Mouse (Mus musculus): ENCODE data around the gene Snx25. TPM values are rescaled to one million over a fixed set of nuclear protein-coding genes. Genes with fewer than 3 reads are reported as not detected.

Gene Snx25
- polyA plus RNA-seq, 1 experiment from 2014 or later, result 7.6 TPM

- H3K4me3 ChIP-seq (ENCODE audit: low read length), result no peak overlapping the region
- no peak for ATAC-seq
- H3K9me3 ChIP-seq (ENCODE audit: control insufficient read depth, low read length), result no peaks in the 10 kb centered on the region
- H3K27ac ChIP-seq (ENCODE audit: low read length), result no peak overlapping the region
- peaks cover 11% of the 10 kb centered on the region; the same call in 1 of the 2 replicates for H3K36me3 ChIP-seq (ENCODE audit: control insufficient read depth, insufficient read depth, low read length)
- H3K9ac ChIP-seq (ENCODE audit: low read depth, low read length), result no peak overlapping the region
- no peak overlapping the region for H3K4me2 ChIP-seq (ENCODE audit: low read depth, low read length)
- H3K4me1 ChIP-seq (ENCODE audit: control insufficient read depth, insufficient read depth, low read length), result peaks cover 3% of the 10 kb centered on the region; the same call in 1 of the 2 replicates
- no peaks in the 10 kb centered on the region for H3K27me3 ChIP-seq (replicated peaks; ENCODE audit: control insufficient read depth, insufficient read depth, low read length)
These were observed 44.3 kb downstream of the Snx25 start for GRCm38 (mm10) chr8:46107690-46108089.

DNA sequence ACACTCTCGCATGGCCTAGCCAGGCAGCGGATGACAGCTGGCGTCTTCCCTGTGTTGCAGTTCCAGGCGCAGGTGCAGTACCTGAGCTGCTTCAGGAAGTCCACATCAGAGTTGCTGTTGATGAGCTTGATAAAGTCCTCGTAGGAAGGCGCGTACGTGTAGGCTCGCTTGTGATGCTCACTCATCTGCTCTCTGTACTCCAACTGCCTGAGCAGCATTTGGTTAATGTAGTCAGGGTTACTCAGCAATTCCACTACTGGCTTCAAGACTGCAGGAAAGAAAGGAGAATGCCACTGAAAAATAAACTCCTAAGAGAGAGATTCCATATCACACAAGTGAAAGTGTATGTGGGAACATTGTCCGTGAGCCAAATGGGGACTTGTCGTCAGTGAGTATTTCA is 48.5 kb downstream of the Snx25 start:
- WGBS, result 93% methylated on average over 11 of the region's 11 CpGs
- ATAC-seq, result no peak
- no peak overlapping the region for H3K27ac ChIP-seq (ENCODE audit: low read length)
- H3K9me3 ChIP-seq (ENCODE audit: control insufficient read depth, low read length), result no peaks in the 10 kb centered on the region
- peaks cover 11% of the 10 kb centered on the region for H3K36me3 ChIP-seq (ENCODE audit: control insufficient read depth, insufficient read depth, low read length)
- H3K9ac ChIP-seq (ENCODE audit: low read depth, low read length), result no peak overlapping the region
- no peak overlapping the region for H3K4me2 ChIP-seq (ENCODE audit: low read depth, low read length)
- H3K27me3 ChIP-seq (replicated peaks; ENCODE audit: control insufficient read depth, insufficient read depth, low read length), result no peaks in the 10 kb centered on the region
- no peak overlapping the region for H3K4me3 ChIP-seq (ENCODE audit: low read length)
- H3K4me1 ChIP-seq (ENCODE audit: control insufficient read depth, insufficient read depth, low read length), result peaks cover 3% of the 10 kb centered on the region; the same call in 1 of the 2 replicates

DNA sequence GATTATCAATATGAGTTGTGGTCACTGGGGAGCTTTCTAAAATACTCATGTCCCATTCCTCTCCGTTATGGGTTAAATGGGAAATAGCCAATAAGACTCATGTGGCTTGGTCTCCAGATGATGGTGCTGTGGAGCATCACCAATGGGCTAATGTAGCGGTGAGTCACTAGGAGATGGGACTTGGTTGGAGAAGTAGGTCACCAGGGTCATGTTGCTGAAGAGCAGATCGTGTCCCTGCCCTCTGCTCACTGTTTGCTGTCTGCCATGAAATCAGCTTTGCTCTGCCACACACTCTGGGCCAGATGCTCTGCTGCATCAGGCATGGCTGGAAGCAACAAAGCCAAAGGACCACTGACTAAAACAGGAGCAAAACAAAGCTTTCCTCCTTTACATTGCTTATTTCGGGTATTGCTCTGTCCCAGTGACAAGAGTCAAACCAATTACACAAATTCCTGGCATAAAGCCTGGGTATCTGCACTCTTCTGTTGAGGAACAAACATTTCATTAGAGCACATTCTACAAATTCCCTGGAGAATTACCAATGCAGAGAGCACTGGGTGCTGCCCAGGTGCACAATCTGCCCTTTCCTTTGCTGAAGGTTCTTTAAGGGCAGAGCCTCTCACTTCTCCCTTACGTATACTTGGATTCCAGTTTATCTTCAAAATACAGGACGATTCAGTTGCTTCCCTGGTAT is 59.1 kb downstream of the Snx25 start:
- WGBS, result 78% methylated on average over 6 of the region's 6 CpGs
- Histone ChIP-seq H3K9me3 (ENCODE audit: control insufficient read depth, low read length) (no peaks in the 10 kb centered on the region), H3K4me2 (ENCODE audit: low read depth, low read length) (no peak overlapping the region), H3K9ac (ENCODE audit: low read depth, low read length) (no peak overlapping the region), H3K36me3 (ENCODE audit: control insufficient read depth, insufficient read depth, low read length) (no peaks in the 10 kb centered on the region; the same call in 1 of the 2 replicates), H3K4me1 (ENCODE audit: control insufficient read depth, insufficient read depth, low read length) (no peaks in the 10 kb centered on the region), H3K27me3 (replicated peaks; ENCODE audit: control insufficient read depth, insufficient read depth, low read length) (no peaks in the 10 kb centered on the region), H3K4me3 (ENCODE audit: low read length) (no peak overlapping the region), H3K27ac (ENCODE audit: low read length) (no peak overlapping the region)
- no peak for ATAC-seq

- Histone ChIP-seq H3K9ac (ENCODE audit: low read depth, low read length) (no peak overlapping the region), H3K36me3 (ENCODE audit: control insufficient read depth, insufficient read depth, low read length) (no peaks in the 10 kb centered on the region)
- 74% methylated on average over 5 of the region's 5 CpGs for WGBS
These were observed 68.8 kb downstream of the Snx25 start for GRCm38 (mm10) chr8:46083141-46083540.

DNA sequence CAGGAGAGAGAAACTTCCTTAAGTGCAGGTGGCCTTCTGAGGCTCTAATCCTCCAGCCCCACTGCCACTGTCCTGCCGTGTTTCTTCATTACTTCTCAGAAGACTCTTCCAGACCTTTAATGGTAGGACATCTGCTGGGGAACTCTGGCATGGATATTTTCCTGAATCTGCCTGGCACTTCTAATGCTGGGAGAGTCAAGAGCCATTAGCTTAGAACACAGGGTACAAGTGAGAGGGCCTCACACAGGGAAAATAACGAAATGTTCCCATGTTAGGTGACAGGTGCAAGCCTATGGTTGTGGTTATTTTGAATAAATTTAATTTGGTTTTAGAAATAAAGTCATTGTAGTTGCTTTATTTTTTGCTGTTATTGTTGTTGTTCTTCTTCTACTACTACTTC is 70.9 kb downstream of the Snx25 start:
- no peaks in the 10 kb centered on the region for H3K27me3 ChIP-seq (replicated peaks; ENCODE audit: control insufficient read depth, insufficient read depth, low read length)
- no peak overlapping the region for H3K27ac ChIP-seq (ENCODE audit: low read length)
- WGBS, result 71% methylated on average over 2 of the region's 2 CpGs
- H3K4me3 ChIP-seq (ENCODE audit: low read length), result no peak overlapping the region
- H3K9me3 ChIP-seq (ENCODE audit: control insufficient read depth, low read length), result no peaks in the 10 kb centered on the region
- H3K4me2 ChIP-seq (ENCODE audit: low read depth, low read length), result no peak overlapping the region
- no peaks in the 10 kb centered on the region for H3K4me1 ChIP-seq (ENCODE audit: control insufficient read depth, insufficient read depth, low read length)
- H3K9ac ChIP-seq (ENCODE audit: low read depth, low read length), result no peak overlapping the region
- no peaks in the 10 kb centered on the region for H3K36me3 ChIP-seq (ENCODE audit: control insufficient read depth, insufficient read depth, low read length)
- ATAC-seq, result no peak

More at GRCm38 (mm10) chr8:46083141-46083540, 68.8 kb downstream of the Snx25 start:
- Histone ChIP-seq H3K9me3 (ENCODE audit: control insufficient read depth, low read length) (no peaks in the 10 kb centered on the region), H3K4me2 (ENCODE audit: low read depth, low read length) (no peak overlapping the region), H3K4me3 (ENCODE audit: low read length) (no peak overlapping the region), H3K4me1 (ENCODE audit: control insufficient read depth, insufficient read depth, low read length) (no peaks in the 10 kb centered on the region), H3K27ac (ENCODE audit: low read length) (no peak overlapping the region), H3K27me3 (replicated peaks; ENCODE audit: control insufficient read depth, insufficient read depth, low read length) (no peaks in the 10 kb centered on the region)
- ATAC-seq, result no peak

DNA sequence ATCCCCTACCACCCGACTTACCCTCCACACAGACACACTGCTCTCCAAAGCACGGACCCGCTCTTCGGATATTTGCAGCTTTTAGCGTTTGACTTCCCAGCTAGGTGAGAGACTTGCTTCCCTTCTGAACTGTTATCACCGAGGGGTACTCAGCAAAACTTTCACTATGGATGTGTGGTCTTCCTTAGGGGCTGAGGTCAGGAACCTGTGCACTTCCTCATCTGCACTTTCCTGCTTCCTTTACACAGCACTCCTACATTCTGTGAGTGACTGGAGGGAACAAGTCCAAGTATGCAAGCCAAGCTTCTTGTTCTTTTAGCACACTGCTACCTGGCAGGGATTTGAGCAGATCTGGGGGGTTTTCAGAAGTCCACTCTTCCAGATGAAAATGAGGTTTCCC is 73.1 kb downstream of the Snx25 start:
- H3K9ac ChIP-seq (ENCODE audit: low read depth, low read length), result no peak overlapping the region
- no peaks in the 10 kb centered on the region for H3K9me3 ChIP-seq (ENCODE audit: control insufficient read depth, low read length)
- no peaks in the 10 kb centered on the region for H3K36me3 ChIP-seq (ENCODE audit: control insufficient read depth, insufficient read depth, low read length)
- ATAC-seq, result no peak
- no peak overlapping the region for H3K4me3 ChIP-seq (ENCODE audit: low read length)
- H3K27ac ChIP-seq (ENCODE audit: low read length), result no peak overlapping the region
- WGBS, result 80% methylated on average over 6 of the region's 6 CpGs
- no peaks in the 10 kb centered on the region for H3K27me3 ChIP-seq (replicated peaks; ENCODE audit: control insufficient read depth, insufficient read depth, low read length)
- H3K4me1 ChIP-seq (ENCODE audit: control insufficient read depth, insufficient read depth, low read length), result no peaks in the 10 kb centered on the region
- no peak overlapping the region for H3K4me2 ChIP-seq (ENCODE audit: low read depth, low read length)

- H3K4me2 ChIP-seq (ENCODE audit: low read depth, low read length), result no peak overlapping the region
- no peaks in the 10 kb centered on the region for H3K27me3 ChIP-seq (replicated peaks; ENCODE audit: control insufficient read depth, insufficient read depth, low read length)
- H3K4me1 ChIP-seq (ENCODE audit: control insufficient read depth, insufficient read depth, low read length), result no peaks in the 10 kb centered on the region
- no peak for ATAC-seq
- no peak overlapping the region for H3K9ac ChIP-seq (ENCODE audit: low read depth, low read length)
- no peaks in the 10 kb centered on the region for H3K36me3 ChIP-seq (ENCODE audit: control insufficient read depth, insufficient read depth, low read length)
- no peaks in the 10 kb centered on the region for H3K9me3 ChIP-seq (ENCODE audit: control insufficient read depth, low read length)
- H3K27ac ChIP-seq (ENCODE audit: low read length), result no peak overlapping the region
- 87% methylated on average over 5 of the region's 5 CpGs for WGBS
- H3K4me3 ChIP-seq (ENCODE audit: low read length), result no peak overlapping the region
These were observed 76.7 kb downstream of the Snx25 start for GRCm38 (mm10) chr8:46075223-46075622.

DNA sequence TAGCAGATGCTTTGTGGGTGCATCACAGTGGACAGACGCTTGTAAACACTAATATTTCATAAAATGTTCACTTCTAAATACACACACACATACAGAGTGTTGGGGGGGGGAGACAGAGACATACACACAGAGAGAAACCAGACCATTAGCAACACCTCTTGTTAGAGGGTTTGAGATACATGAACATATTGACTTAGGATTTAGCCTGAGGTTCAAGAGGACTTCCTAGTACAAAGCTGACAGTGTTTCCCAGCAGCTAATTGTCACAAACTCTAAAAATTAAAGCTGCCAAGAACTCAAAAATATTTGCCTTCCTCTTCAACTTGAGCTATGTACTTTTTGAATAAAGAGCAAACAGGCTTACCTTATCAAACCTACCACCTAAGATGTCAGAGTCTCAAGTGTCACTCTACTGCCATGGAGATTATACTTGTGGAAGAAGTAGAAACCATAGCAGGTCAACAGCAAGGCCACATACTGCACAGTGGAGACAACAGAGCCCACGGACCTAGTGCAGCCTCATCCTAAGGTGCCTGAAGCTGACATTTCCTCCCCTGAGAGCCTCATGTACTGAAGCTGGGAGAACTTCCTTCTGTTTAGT is 78.3 kb downstream of the Snx25 start:
- no peak overlapping the region for H3K4me2 ChIP-seq (ENCODE audit: low read depth, low read length)
- WGBS, result 71% methylated on average over 2 of the region's 2 CpGs
- H3K9me3 ChIP-seq (ENCODE audit: control insufficient read depth, low read length), result no peaks in the 10 kb centered on the region
- H3K4me1 ChIP-seq (ENCODE audit: control insufficient read depth, insufficient read depth, low read length), result no peaks in the 10 kb centered on the region
- H3K27me3 ChIP-seq (replicated peaks; ENCODE audit: control insufficient read depth, insufficient read depth, low read length), result no peaks in the 10 kb centered on the region
- H3K36me3 ChIP-seq (ENCODE audit: control insufficient read depth, insufficient read depth, low read length), result no peaks in the 10 kb centered on the region
- no peak overlapping the region for H3K4me3 ChIP-seq (ENCODE audit: low read length)
- ATAC-seq, result no peak
- H3K9ac ChIP-seq (ENCODE audit: low read depth, low read length), result no peak overlapping the region
- no peak overlapping the region for H3K27ac ChIP-seq (ENCODE audit: low read length)

DNA sequence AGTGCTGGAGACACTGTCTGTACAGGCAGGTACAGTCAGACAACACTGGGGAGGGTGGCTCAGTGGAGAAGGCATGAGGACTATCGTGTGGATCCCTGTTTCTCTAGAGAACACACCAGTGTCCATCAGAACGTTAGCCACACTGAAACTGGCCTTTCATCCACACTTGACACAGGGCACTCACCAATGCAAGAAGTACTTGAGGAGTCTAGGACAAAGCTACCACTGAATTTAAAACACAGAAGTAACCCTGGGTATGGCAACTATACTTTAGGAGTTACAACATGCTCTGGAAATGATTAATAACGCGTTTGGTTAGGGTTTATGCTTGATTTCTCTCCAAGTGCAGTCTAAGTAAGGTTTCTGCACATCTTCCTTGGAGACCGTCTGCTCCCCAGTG is 79.2 kb downstream of the Snx25 start:
- Histone ChIP-seq H3K27ac (ENCODE audit: low read length) (no peak overlapping the region), H3K4me1 (ENCODE audit: control insufficient read depth, insufficient read depth, low read length) (no peaks in the 10 kb centered on the region), H3K9me3 (ENCODE audit: control insufficient read depth, low read length) (no peaks in the 10 kb centered on the region), H3K36me3 (ENCODE audit: control insufficient read depth, insufficient read depth, low read length) (no peaks in the 10 kb centered on the region), H3K4me2 (ENCODE audit: low read depth, low read length) (no peak overlapping the region), H3K27me3 (replicated peaks; ENCODE audit: control insufficient read depth, insufficient read depth, low read length) (no peaks in the 10 kb centered on the region), H3K9ac (ENCODE audit: low read depth, low read length) (no peak overlapping the region), H3K4me3 (ENCODE audit: low read length) (no peak overlapping the region)
- 91% methylated on average over 5 of the region's 5 CpGs for WGBS
- no peak for ATAC-seq

All from intestine, embryonic 16.5 days (tissue).